Mouse (Mus musculus) common myeloid progenitor, adult 5-6 weeks (primary cell): ENCODE measurements around the gene Elovl5. TPM values are rescaled to one million over a fixed set of nuclear protein-coding genes. Genes with fewer than 3 reads are reported as not detected.

Experiments
- ATAC-seq: replicated peaks from 2 replicates; pipeline ENCODE4 v1.8.0; 2016; ENCODE audit warnings: low read depth, mild to moderate bottlenecking, moderate TSS enrichment, inconsistent platforms; ENCODE audit not compliant: poor library complexity, severe bottlenecking
- total RNA-seq: library from RNA; stranded (forward); fragments of 200-1000, 187-1606 nt; gene quantifications from 2 replicates; pipeline ENCODE4 v1.2.3, GENCODE M21; 2017

Gene Elovl5
- total RNA-seq, 1 experiment from 2014 or later = 75.8 TPM

- peak; percentile 58 for ATAC-seq
These were observed 107.7 kb downstream of the Elovl5 start for GRCm38 (mm10) chr9:78024823-78025222.

DNA sequence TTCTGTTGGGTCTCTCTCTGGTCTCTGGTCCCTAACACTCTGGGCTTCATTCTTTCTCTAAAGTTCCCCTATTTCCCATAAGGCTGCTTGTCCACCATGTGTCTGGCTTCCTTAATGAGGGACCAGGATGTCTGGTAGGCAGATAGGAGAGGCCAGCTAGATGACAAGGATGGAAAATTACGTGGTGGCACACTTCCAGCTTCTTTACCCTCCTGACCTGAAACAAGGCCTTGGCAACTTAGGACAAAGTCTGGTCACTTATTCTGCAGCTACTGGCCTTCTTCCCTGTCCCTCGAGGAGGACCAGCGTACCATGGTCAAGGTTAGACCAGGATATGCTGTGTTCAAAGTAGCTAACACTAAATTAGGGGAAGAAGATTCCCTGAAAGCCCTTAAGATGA lies 109.9 kb downstream of the Elovl5 start:
- ATAC-seq = no peak

DNA sequence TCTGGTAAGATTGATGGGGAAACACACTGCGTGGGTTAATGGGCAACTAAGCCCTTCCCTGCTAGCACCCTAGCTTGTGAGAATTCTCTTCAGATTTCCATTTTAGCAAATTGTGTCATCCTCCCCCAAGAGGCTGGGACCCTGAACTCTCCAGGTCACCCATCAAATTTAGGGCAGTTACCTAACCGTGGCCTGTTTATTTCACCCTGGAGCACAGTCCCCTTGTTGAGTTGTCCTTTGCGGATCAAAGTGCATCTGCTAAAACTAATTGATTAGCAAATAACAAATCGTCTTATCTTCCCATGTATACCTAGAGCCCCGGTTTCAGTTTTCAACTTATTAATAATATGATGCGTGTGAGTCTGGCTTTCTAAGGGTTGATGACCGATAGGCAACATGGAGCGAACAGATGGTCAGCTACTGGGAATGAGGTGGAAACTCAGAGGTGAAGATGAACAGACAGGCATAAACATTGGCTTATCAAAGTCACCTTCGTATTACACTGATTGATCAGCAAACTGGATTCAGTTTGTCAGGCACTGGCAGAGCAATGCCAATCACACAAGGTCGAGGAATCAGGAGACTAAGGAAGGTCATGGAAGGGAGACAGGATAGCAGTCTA lies 113.8 kb downstream of the Elovl5 start:
- no peak for ATAC-seq

- no peak for ATAC-seq
These were observed 115.8 kb downstream of the Elovl5 start for GRCm38 (mm10) chr9:78032930-78033329.

Other genes starting within 250 kb of the Elovl5 start
- gene Gclc, start 162.8 kb upstream of the Elovl5 start, total RNA-seq = 48.4 and 57.5 TPM in 2 replicates
- gene Gcm1, start 134.6 kb downstream of the Elovl5 start, total RNA-seq = not detected in 2 replicates
- 62.7 and 68.9 TPM in 2 replicates for gene Fbxo9, start 191.7 kb downstream of the Elovl5 start, total RNA-seq
- gene Ick, start 191.8 kb downstream of the Elovl5 start, total RNA-seq = 17.9 and 27.0 TPM in 2 replicates